Mouse (Mus musculus): ENCODE data around the gene Olfr869.

Gene Olfr869

DNA sequence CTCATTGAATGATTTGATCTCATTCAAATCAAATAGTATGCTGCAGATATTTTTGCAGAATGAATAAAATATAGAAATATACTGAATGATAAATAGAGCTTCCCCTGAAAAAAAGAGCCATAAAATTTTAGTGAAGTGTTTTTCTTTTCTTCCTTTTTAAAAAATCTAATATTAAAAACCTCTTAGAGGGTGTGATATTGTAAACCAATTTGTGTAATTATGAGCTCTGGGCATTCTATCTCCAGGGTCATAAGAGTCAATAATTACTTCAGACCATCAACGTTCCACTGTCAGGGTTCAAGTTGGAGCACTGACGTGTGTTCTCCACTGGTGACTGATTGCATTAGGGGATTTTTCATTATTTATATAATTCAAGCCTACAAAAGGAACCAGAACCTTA lies at the start of gene Olfr869:
Olfr869 (plus strand) TSS at position 301 of the 400 bp plus-strand sequence.
- DNase-seq: no peak

GRCm38 (mm10) chr9:20098326-20098725 lies 30.5 kb upstream of the Olfr869 start, which contains the start of gene Olfr868:
Olfr868 (plus strand) TSS chr9:20098626.
- no peak for DNase-seq

GRCm38 (mm10) chr9:20149706-20150105 lies 20.9 kb downstream of the Olfr869 start:
- no peak for DNase-seq

DNA sequence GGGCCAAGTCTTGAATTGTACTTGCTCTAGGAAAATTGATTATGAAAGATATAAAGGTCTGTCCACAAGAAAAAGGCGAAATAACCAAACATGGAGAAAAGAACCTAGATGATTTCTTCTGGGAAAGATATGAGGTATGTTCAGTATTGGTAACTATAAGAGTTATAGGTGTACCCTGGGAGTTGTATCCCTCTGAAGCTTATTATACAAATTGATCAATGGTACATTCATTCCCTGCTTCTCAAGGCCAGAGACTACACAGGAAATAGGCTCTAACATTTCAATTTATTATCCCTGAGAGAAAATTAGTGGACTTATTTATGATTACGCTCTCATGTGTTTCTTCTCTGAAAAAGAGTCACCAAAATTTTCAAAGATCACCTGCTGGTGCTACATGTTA lies 45.1 kb downstream of the Olfr869 start, which contains the start of gene Olfr870:
Olfr870 (minus strand) TSS at position 101 of the 400 bp plus-strand sequence.
- no peak for DNase-seq

- DNase-seq: no peak
Observed at GRCm38 (mm10) chr9:20179463-20179862, 50.7 kb downstream of the Olfr869 start.

All from thymus, postnatal 36 days (tissue).